Mouse (Mus musculus) heart, adult 2 months (tissue): ENCODE measurements at regions not wholly inside any gene's neighbourhood (a gene's known extent, or its start where the extent isn't known, plus 50 kb on each side); places are given as distances from the start of the nearest gene placed in this dataset.

Experiments used
- CTCF ChIP-seq: fragments of 200-600 bp; IDR thresholded peaks from 2 replicates; pipeline ENCODE4 v1.8.1; 2022; ENCODE audit warnings: antibody characterized with exemption, mild to moderate bottlenecking, moderate library complexity
- POLR2A ChIP-seq: fragments of 200-500 bp; IDR thresholded peaks from 2 replicates; pipeline ENCODE4 v1.6.1; 2011; ENCODE audit warnings: mild to moderate bottlenecking, low read depth, low read length, control low read depth; ENCODE audit not compliant: insufficient read depth

DNA sequence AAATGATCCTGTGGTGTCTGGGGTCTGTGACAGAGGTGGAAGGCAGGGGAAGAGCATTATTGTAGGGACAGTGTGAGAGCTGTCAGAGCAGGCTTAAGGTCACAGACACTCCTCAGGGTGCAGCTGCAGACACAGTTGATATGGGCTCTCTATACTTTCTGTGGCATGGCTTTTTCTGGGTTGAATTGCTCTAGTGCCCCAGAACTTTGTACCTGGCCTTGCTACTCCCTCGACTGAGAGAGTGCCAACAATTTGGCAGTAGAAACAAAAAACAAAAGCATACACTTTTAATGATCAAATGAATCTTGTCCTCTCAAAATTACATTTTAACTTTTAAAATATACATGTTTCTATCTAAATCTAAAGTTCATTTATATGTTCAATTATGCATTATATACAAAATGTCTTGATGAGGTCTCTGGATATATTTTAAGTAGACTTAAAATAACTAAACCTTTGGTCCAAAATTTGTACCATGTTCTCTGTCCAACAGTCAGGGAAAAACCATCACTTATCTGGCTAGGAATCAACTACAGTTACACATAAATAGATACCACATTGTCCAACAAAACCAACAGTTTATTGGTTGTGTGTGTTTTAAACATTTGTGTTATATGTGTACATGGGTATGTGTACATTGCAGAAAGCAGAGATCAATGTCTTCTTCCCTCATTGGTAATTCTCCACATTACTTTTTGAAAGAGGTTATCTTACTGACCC is 508.3 kb upstream of the Arpp21 start:
- TF ChIP-seq POLR2A: no peak
- TF ChIP-seq CTCF: no peak
